Mouse (Mus musculus): ENCODE measurements at regions not wholly inside any gene's neighbourhood (a gene's known extent, or its start where the extent isn't known, plus 50 kb on each side); places are given as distances from the start of the nearest gene placed in this dataset.
A peak's percentile ranks its signal among the peaks of the same experiment; 100 is the strongest.

DNA sequence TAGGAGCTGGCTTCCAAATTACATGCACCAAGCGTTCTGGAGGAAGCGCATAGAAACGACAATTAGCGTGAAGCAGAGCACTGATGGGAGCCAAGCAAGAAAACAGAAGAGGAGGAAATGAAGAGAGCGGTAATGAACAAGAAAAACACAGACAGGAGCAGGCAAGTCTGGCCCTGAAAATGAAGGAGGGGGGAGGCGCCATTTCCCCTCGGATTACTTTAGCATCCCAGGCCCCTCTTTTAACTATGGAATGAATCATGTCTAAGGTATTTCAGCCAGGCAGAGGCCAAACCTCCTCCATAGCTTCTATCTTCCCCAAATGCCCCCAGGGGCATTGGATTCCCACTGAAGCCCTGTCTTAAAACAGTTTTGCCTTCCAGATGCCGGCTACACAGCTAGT, 248.1 kb upstream of the Nrip1 start:
- Histone ChIP-seq H3K36me3 (ENCODE audit: control insufficient read depth, insufficient read depth, low read length) (no peaks in the 10 kb centered on the region), H3K4me3 (ENCODE audit: low read depth, low read length) (no peak overlapping the region), H3K9ac (replicated peaks; ENCODE audit: low read depth, low read length) (no peak overlapping the region), H3K27ac (ENCODE audit: low read length) (no peak overlapping the region), H3K4me2 (replicated peaks; ENCODE audit: low read depth, low read length) (no peak overlapping the region), H3K9me3 (ENCODE audit: control insufficient read depth, low read depth, low read length) (no peaks in the 10 kb centered on the region), H3K4me1 (ENCODE audit: control insufficient read depth, insufficient read depth, low read length) (0 out of 2 replicates have a peak, but pooled peaks cover 3% of the 10 kb centered on the region), H3K27me3 (ENCODE audit: control insufficient read depth, insufficient read depth, low read length) (no peaks in the 10 kb centered on the region)
- 44% methylated on average over 8 of the region's 8 CpGs for WGBS
- ATAC-seq (ENCODE audit: insufficient number of reproducible peaks, insufficient read depth, low FRiP score, low read depth): no peak

DNA sequence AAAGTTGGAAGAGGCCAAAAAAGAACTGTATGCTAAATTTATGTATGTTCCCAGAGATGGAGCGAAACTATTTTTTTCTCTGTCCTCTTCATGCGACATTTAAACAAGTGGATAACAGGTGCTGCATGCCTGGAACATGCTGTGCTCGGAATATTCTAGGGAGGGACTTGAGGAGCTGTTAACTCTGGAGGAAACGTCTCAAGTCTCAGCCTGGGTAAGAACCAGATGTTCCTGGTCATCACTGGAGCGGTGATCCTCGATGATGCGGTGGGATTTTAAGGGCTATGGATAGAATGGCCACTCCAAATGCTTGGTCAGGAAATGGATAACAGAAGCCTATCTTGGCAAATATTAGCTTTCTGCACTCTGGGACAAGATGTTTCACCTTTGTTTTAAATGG, 244.7 kb upstream of the Nrip1 start:
- H3K9me3 ChIP-seq (ENCODE audit: control insufficient read depth, low read depth, low read length): no peaks in the 10 kb centered on the region
- ATAC-seq (ENCODE audit: insufficient number of reproducible peaks, insufficient read depth, low FRiP score, low read depth): no peak
- WGBS: 75% methylated on average over 7 of the region's 7 CpGs
- no peak overlapping the region for H3K9ac ChIP-seq (replicated peaks; ENCODE audit: low read depth, low read length)
- no peak overlapping the region for H3K4me2 ChIP-seq (replicated peaks; ENCODE audit: low read depth, low read length)
- no peak overlapping the region for H3K27ac ChIP-seq (ENCODE audit: low read length)
- no peaks in the 10 kb centered on the region for H3K27me3 ChIP-seq (ENCODE audit: control insufficient read depth, insufficient read depth, low read length)
- no peak overlapping the region for H3K4me3 ChIP-seq (ENCODE audit: low read depth, low read length)
- no peaks in the 10 kb centered on the region for H3K4me1 ChIP-seq (ENCODE audit: control insufficient read depth, insufficient read depth, low read length)
- H3K36me3 ChIP-seq (ENCODE audit: control insufficient read depth, insufficient read depth, low read length): no peaks in the 10 kb centered on the region

DNA sequence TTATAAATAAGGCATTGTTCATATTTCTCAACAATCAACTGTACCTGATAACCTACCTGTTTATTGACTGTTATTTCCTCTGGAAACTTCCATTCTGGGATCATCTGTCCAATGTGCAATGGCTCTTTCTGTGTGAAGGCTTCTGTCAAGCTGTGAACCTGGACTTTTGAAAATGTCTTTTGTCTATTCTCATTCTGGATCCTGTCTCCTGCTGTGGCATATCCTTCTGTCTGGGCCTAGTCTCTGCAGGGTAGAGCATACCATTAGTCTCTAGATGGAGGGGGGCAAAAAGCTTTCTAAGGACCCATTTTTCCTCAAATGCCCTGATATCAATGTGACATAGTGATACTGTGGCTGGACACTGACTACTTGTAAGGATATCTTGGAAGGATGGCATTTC, 237.4 kb upstream of the Nrip1 start:
- H3K9me3 ChIP-seq (ENCODE audit: control insufficient read depth, low read depth, low read length): no peaks in the 10 kb centered on the region
- H3K4me3 ChIP-seq (ENCODE audit: low read depth, low read length): no peak overlapping the region
- no peak for ATAC-seq (ENCODE audit: insufficient number of reproducible peaks, insufficient read depth, low FRiP score, low read depth)
- no peaks in the 10 kb centered on the region for H3K36me3 ChIP-seq (ENCODE audit: control insufficient read depth, insufficient read depth, low read length)
- H3K9ac ChIP-seq (replicated peaks; ENCODE audit: low read depth, low read length): no peak overlapping the region
- H3K27me3 ChIP-seq (ENCODE audit: control insufficient read depth, insufficient read depth, low read length): no peaks in the 10 kb centered on the region
- H3K4me1 ChIP-seq (ENCODE audit: control insufficient read depth, insufficient read depth, low read length): no peaks in the 10 kb centered on the region
- no peak overlapping the region for H3K27ac ChIP-seq (ENCODE audit: low read length)
- H3K4me2 ChIP-seq (replicated peaks; ENCODE audit: low read depth, low read length): no peak overlapping the region

DNA sequence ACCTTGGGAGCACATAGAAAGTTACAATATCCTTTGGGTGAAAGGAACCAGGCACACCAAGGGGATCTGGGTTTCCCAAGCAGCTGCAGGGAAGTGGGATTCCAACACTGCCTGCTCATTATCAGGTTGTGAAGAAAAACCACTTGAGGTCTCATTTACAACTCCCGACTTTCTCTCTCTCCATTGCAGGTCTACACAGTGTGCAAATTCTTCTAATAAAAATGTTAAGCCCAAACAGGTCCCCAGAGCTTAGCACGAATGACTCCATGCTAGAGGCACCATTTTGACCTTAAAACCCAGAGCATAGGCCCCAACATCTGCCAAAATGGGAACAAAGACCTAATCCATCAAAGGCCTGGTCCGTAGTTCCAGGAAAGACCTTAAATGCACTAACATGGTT, 231.3 kb upstream of the Nrip1 start:
- Histone ChIP-seq H3K4me2 (replicated peaks; ENCODE audit: low read depth, low read length) (no peak overlapping the region), H3K27me3 (ENCODE audit: control insufficient read depth, insufficient read depth, low read length) (no peaks in the 10 kb centered on the region), H3K4me1 (ENCODE audit: control insufficient read depth, insufficient read depth, low read length) (peaks cover 4% of the 10 kb centered on the region; the same call in 1 of the 2 replicates), H3K9me3 (ENCODE audit: control insufficient read depth, low read depth, low read length) (no peaks in the 10 kb centered on the region), H3K36me3 (ENCODE audit: control insufficient read depth, insufficient read depth, low read length) (no peaks in the 10 kb centered on the region), H3K27ac (ENCODE audit: low read length) (no peak overlapping the region), H3K9ac (replicated peaks; ENCODE audit: low read depth, low read length) (no peak overlapping the region), H3K4me3 (ENCODE audit: low read depth, low read length) (no peak overlapping the region)
- 75% methylated on average over 3 of the region's 3 CpGs for WGBS
- ATAC-seq (ENCODE audit: insufficient number of reproducible peaks, insufficient read depth, low FRiP score, low read depth): no peak

DNA sequence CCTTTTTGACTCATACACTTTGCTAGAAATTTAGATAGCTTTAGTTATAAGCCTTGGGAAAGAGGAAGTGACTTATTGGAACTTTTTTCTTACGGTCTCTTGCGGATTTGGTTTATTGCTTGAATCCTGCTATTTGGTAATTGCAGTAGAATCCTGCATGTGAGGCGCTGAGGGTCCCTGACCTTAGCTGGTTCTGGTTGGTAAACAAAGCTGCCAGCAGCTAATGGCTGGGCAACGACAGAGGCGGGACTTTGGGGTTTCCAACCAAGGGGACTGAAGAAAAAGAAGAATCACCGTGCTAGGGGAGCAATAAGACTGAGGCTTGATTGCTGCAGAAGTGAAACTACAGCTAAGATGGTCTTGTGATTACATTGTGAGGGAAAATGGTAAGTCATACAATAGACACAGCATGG, 230.2 kb upstream of the Nrip1 start:
- Histone ChIP-seq H3K4me1 (ENCODE audit: control insufficient read depth, insufficient read depth, low read length) (peaks cover 4% of the 10 kb centered on the region; the same call in 1 of the 2 replicates), H3K9ac (replicated peaks; ENCODE audit: low read depth, low read length) (no peak overlapping the region), H3K4me3 (ENCODE audit: low read depth, low read length) (no peak overlapping the region), H3K36me3 (ENCODE audit: control insufficient read depth, insufficient read depth, low read length) (no peaks in the 10 kb centered on the region), H3K27ac (ENCODE audit: low read length) (no peak overlapping the region), H3K9me3 (ENCODE audit: control insufficient read depth, low read depth, low read length) (no peaks in the 10 kb centered on the region), H3K27me3 (ENCODE audit: control insufficient read depth, insufficient read depth, low read length) (no peaks in the 10 kb centered on the region), H3K4me2 (replicated peaks; ENCODE audit: low read depth, low read length) (no peak overlapping the region)
- ATAC-seq (ENCODE audit: insufficient number of reproducible peaks, insufficient read depth, low FRiP score, low read depth): no peak
- 35% methylated on average over 6 of the region's 6 CpGs for WGBS

DNA sequence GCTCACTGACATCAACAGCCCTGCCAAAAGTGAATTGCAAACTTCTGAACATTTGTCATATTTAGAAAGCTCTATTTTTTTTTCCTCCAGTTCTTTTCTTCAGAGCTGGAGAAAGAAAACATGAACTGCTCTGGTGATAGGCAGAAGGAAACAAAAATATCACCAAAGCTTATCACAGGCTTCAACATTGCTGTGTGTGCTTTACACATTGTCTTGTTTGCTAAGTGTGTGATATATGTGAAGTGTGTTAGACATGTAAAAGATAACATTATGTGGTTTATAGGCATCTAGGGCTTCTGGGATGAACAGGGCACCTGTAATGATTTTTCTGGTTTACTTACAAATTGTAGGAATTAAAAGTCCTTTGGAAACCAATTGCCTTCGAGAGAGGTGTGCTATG, 229.8 kb upstream of the Nrip1 start:
- no peaks in the 10 kb centered on the region for H3K36me3 ChIP-seq (ENCODE audit: control insufficient read depth, insufficient read depth, low read length)
- no peak overlapping the region for H3K9ac ChIP-seq (replicated peaks; ENCODE audit: low read depth, low read length)
- no peak overlapping the region for H3K4me2 ChIP-seq (replicated peaks; ENCODE audit: low read depth, low read length)
- peaks cover 4% of the 10 kb centered on the region; the same call in 1 of the 2 replicates for H3K4me1 ChIP-seq (ENCODE audit: control insufficient read depth, insufficient read depth, low read length)
- 58% methylated on average over 1 of the region's 1 CpGs for WGBS
- ATAC-seq (ENCODE audit: insufficient number of reproducible peaks, insufficient read depth, low FRiP score, low read depth): peak; percentile 75; the same call in 1 of the 2 replicates
- H3K27me3 ChIP-seq (ENCODE audit: control insufficient read depth, insufficient read depth, low read length): no peaks in the 10 kb centered on the region
- no peak overlapping the region for H3K27ac ChIP-seq (ENCODE audit: low read length)
- H3K4me3 ChIP-seq (ENCODE audit: low read depth, low read length): no peak overlapping the region
- H3K9me3 ChIP-seq (ENCODE audit: control insufficient read depth, low read depth, low read length): no peaks in the 10 kb centered on the region

DNA sequence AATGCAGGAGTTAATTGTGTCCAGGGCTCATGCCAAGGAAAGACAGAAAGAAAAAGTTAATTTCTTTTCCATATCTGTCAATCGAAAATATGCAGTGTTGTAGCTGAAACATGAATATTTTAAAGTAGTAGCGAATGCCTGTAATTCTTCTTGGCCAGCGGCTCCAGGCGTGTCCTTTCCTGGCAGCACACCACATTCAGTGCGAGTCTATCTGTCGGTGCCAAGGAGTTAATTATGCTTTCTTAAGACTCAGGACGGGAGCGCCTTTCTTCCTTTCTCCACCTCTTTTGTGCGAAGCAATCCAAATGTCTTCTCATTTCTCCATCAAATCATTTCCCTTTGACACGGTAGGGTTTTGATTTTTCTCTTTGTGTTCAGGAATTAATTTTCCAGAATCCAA, 226.5 kb upstream of the Nrip1 start:
- Histone ChIP-seq H3K4me1 (ENCODE audit: control insufficient read depth, insufficient read depth, low read length) (peaks cover 8% of the 10 kb centered on the region; the same call in 1 of the 2 replicates), H3K36me3 (ENCODE audit: control insufficient read depth, insufficient read depth, low read length) (no peaks in the 10 kb centered on the region), H3K9me3 (ENCODE audit: control insufficient read depth, low read depth, low read length) (no peaks in the 10 kb centered on the region), H3K4me3 (ENCODE audit: low read depth, low read length) (no peak overlapping the region), H3K9ac (replicated peaks; ENCODE audit: low read depth, low read length) (no peak overlapping the region), H3K27ac (ENCODE audit: low read length) (no peak overlapping the region), H3K4me2 (replicated peaks; ENCODE audit: low read depth, low read length) (0 out of 2 replicates have a peak overlapping the region, but pooled peaks have one; percentile 16), H3K27me3 (ENCODE audit: control insufficient read depth, insufficient read depth, low read length) (no peaks in the 10 kb centered on the region)
- WGBS: 55% methylated on average over 10 of the region's 10 CpGs
- ATAC-seq (ENCODE audit: insufficient number of reproducible peaks, insufficient read depth, low FRiP score, low read depth): no peak

DNA sequence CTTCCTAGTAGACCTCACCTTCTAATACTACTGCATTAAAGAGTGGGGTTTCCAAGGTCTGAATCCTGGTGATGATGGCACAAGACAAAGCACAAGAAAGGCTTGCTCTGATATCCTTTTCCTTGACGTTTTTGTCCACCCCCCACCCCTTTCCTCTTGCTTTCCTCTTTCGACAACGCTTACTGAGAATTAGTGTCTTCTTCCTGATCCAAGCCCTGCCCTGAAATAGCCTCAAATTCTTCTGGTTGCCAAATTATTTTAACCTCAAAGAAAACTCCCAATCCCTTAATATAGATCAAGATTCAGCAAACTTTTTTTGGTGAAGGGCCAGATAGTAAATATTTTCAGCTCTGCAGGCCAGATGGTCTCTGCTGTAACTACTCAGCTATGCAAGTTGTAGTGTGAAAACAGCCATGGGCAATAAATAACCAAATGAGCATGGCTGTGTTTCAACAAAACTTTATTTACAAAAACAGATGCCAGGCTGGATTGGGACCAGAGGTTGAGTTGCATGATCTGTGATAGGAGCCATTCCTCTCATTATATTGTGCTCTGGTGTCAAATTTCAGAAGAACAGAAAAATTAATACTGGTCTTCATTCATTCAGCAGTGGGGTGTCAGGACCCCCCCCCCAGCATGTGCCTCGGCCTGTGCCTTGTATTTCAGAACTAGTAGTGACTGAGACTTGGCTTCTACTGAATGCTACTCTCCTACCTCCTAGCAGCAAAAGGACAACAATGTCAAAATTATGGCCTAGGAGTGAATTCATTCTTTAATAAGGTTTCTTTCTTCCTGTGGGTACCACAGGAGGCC, 218.5 kb upstream of the Nrip1 start:
- peaks cover 5% of the 10 kb centered on the region; the same call in 1 of the 2 replicates for H3K4me1 ChIP-seq (ENCODE audit: control insufficient read depth, insufficient read depth, low read length)
- 51% methylated on average over 4 of the region's 4 CpGs for WGBS
- no peaks in the 10 kb centered on the region for H3K9me3 ChIP-seq (ENCODE audit: control insufficient read depth, low read depth, low read length)
- no peak overlapping the region for H3K4me2 ChIP-seq (replicated peaks; ENCODE audit: low read depth, low read length)
- H3K9ac ChIP-seq (replicated peaks; ENCODE audit: low read depth, low read length): no peak overlapping the region
- H3K36me3 ChIP-seq (ENCODE audit: control insufficient read depth, insufficient read depth, low read length): no peaks in the 10 kb centered on the region
- H3K4me3 ChIP-seq (ENCODE audit: low read depth, low read length): no peak overlapping the region
- ATAC-seq (ENCODE audit: insufficient number of reproducible peaks, insufficient read depth, low FRiP score, low read depth): no peak
- H3K27ac ChIP-seq (ENCODE audit: low read length): no peak overlapping the region
- no peaks in the 10 kb centered on the region for H3K27me3 ChIP-seq (ENCODE audit: control insufficient read depth, insufficient read depth, low read length)

DNA sequence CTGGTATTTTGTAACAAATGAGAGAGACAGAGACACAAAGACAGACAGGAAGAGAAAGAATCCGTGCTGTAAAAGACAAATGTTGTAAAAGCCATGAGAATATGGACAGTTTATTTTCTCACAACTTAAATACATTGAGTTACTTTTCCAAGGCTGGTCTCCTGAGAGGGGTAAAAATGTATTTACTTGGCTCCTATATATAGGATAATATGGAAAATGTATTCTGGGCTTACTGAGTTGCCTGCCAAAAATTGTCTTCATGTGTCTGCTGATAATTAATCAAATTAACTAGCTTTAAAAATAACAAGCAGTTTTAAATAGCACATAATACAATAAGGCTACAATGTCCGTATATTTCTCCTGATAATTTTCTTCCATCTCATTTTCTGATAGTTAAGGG, 216.2 kb upstream of the Nrip1 start:
- Histone ChIP-seq H3K27me3 (ENCODE audit: control insufficient read depth, insufficient read depth, low read length) (no peaks in the 10 kb centered on the region), H3K4me2 (replicated peaks; ENCODE audit: low read depth, low read length) (no peak overlapping the region), H3K9ac (replicated peaks; ENCODE audit: low read depth, low read length) (no peak overlapping the region), H3K27ac (ENCODE audit: low read length) (no peak overlapping the region), H3K36me3 (ENCODE audit: control insufficient read depth, insufficient read depth, low read length) (no peaks in the 10 kb centered on the region), H3K9me3 (ENCODE audit: control insufficient read depth, low read depth, low read length) (no peaks in the 10 kb centered on the region), H3K4me3 (ENCODE audit: low read depth, low read length) (no peak overlapping the region), H3K4me1 (ENCODE audit: control insufficient read depth, insufficient read depth, low read length) (peaks cover 3% of the 10 kb centered on the region; the same call in 1 of the 2 replicates)
- WGBS: 37% methylated on average over 2 of the region's 2 CpGs
- ATAC-seq (ENCODE audit: insufficient number of reproducible peaks, insufficient read depth, low FRiP score, low read depth): no peak

Data from stomach, embryonic 14.5 days (tissue).